Mouse (Mus musculus): ENCODE results near the gene Clec12a.

Gene Clec12a

GRCm38 (mm10) chr6:129381736-129382135, 39.2 kb downstream of the Clec12a start:
- DNase-seq, result no peak

GRCm38 (mm10) chr6:129383466-129383865, 41.0 kb downstream of the Clec12a start:
- no peak for DNase-seq

- no peak for DNase-seq
Measured at GRCm38 (mm10) chr6:129385000-129385399, 42.5 kb downstream of the Clec12a start.

DNA sequence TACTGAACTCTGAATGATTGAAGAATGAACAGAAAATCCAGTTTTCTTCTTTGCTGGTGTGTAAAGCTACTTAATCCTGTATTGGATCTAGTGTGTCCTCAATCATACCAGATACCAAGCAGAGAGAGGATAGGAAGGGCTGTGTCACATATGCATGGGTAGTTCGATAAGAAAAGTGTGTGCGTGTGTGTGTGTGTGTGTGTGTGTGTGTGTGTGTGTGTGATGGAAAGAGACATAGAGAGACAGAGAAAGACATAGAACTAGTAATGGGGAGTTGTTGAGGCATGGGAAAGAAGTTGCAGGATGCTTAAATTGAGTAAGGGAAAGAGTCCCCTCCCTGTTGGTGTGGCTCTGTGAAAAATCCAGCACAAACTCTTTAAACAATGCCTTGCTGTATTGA, 43.3 kb downstream of the Clec12a start, which contains the start of gene Clec12b:
Gene Clec12b, minus strand, starts transcription at position 101 of the 400 bp plus-strand sequence.
- no peak for DNase-seq

GRCm38 (mm10) chr6:129393087-129393720, 50.7 kb downstream of the Clec12a start:
- no peak for DNase-seq

DNA sequence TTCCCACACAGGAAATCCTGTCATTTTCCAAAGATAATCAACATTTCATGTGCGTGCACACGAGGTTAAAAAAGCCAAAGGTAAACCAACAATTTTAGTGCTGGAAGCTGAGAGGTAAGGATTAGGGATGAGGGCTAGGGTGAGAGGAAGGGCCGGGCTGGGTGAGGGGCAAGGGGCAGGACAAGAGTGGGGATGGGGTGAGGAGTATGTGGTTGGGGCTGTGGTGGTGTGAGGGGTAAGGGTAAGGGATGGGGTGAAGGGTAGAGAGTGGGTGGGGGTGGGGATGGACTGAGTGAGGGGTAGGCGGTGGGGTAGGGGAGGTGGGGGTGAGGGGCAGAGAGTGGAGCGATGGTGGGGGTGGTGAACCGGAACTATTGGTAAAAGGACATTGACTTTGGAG, 51.2 kb downstream of the Clec12a start:
- DNase-seq, result no peak

DNA sequence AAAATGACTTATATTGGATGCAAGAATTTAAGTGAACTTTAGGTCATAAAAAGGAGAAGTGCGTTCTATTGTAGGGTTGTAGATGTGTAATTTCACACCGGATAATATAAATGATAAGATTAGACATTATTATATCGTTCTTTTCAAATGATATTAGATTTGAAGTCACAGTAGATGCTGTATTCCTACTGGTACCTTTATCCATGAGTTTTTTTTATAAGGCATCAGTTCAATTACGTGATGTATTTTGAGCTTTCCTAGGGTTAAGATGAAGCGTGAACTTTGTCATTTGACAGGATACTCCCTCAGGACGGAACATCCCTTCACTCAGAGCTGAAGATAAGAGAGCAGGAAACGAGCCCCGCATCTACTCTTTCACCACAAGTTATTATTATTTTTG, 54.5 kb downstream of the Clec12a start, which contains the start of gene Clec1b:
Gene Clec1b, plus strand, starts transcription at position 301 of the 400 bp plus-strand sequence.
- DNase-seq, result no peak

DNA sequence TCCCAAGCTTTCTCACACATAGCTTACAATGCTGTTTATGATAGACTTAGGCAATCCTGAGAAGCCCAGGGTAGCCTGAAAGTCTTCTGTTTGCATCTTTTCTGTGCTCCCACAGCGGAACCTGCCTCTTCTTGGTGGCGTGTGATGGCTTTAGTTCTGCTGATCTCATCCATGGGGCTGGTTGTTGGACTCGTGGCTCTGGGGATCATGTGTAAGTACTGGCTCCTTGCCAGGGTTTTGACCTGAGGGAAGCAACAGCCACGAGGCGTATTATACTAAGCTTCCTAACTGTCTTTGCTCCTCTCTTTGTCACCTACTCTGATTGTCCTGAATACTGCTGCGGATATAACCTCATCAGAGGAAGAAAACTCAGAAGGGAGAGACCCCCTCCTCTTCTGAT, 57.5 kb downstream of the Clec12a start:
- DNase-seq, result no peak

- no peak for DNase-seq
Measured at GRCm38 (mm10) chr6:129402404-129402803, 59.9 kb downstream of the Clec12a start.

DNA sequence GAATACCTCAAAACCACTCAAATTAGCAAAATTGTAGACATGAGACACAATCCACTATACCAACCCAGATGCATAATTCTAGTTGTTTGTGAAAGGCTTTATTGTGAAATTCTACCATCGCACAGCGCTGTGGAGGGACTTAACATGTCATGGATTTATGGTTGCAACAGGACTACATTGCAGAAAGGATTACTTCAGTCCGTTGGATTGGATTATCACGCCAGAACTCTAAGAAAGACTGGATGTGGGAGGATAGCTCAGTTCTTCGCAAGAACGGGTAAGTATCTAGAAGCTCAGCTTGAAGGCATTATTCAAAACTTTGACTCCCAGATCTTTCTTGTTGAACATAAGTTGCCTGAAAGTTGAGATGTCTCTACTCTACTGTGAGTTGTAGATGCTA, 60.9 kb downstream of the Clec12a start:
- DNase-seq, result no peak

- DNase-seq, result no peak
Measured at GRCm38 (mm10) chr6:129405999-129406398, 63.5 kb downstream of the Clec12a start.

DNA sequence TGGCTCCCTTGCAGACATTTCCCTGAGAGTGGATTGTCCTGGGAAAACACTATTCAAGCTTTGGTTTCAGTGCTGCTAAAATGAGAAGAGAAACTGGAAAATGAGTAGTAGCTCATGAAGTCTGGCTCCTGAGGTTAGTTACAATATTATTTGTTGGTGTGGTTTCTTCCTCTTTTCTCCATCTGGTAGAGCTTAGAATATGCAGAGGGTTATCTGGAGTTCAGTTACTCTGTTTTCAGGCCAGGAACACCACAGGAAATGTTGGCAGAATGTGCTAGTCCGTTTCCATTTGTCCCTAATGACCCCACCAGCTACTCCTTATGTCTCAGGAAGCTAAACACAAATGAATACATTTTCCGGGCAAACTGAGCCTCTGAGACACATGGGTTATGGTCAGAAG, 64.8 kb downstream of the Clec12a start:
- DNase-seq, result no peak

DNA sequence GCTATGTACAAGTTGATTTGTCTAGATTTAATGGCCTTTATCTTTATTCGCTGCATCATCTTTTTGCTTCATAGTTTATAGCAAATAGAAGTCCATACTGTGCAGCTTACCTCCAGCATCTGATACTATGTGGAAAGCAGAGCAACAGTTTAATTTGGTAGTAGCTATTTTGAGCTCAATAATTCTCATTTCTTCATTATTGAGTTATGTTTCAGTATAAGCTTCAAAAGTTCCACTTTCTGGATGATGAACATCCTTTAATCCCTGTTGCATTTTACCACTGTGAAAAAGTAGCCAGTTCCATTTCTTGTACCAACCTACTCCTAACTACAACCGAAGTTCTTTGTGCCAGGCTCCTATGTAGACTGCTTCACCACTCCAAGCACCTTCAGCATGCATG, 66.1 kb downstream of the Clec12a start, which contains the start of gene Clec9a:
Gene Clec9a, plus strand, starts transcription at position 301 of the 400 bp plus-strand sequence.
- DNase-seq, result no peak

DNA sequence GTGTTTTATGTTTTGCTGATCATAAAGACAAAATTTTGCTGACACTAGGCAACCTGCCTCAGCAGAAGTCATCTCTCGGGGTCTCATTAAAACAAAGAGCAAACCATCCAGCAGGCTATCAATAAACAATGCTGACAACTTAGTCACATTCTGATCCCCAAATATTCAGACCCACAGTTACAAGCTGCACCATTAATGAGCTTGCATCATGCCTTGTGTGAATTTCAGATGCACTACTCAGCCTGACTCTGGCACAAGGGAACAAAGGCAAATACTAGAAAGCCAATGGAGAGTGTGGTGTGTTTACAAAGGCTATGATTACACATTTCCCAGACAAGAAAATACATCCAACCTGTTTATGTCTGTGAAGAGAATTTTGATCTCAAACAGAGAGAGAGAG, 71.7 kb downstream of the Clec12a start:
- DNase-seq, result no peak

All from cerebellum, adult 11 months (tissue).